Mouse (Mus musculus) E14TG2a.4 (cell line): Measurements from ENCODE around the gene Fam171a1.
"Not testable (repeated sequence)": the region's sequence is repeated elsewhere in the genome, so short reads cannot be mapped to it uniquely, and the experiment has no call there.

ENCODE experiments used
- H3K27me3 ChIP-seq: 2 replicates; pipeline ENCODE4 v1.6.1; 2014; ENCODE audit warnings: low read length, control low read depth; ENCODE audit not compliant: insufficient read depth
- H3K36me3 ChIP-seq: 2 replicates; pipeline ENCODE4 v1.6.1; 2014; ENCODE audit warnings: low read length, control low read depth; ENCODE audit not compliant: insufficient read depth
- H3K4me1 ChIP-seq: replicated peaks from 2 replicates; pipeline ENCODE4 v1.6.1; 2014; ENCODE audit warnings: low read depth, low read length, control low read depth
- H3K4me3 ChIP-seq: replicated peaks from 2 replicates; pipeline ENCODE4 v1.5.1; 2014; ENCODE audit warnings: mild to moderate bottlenecking, low read length
- H3K9me3 ChIP-seq: 2 replicates; pipeline ENCODE4 v1.6.1; 2014; ENCODE audit warnings: low read length, control low read depth
- CTCF ChIP-seq: conservative IDR thresholded peaks from 2 replicates; pipeline ENCODE4 v1.5.1; 2014; ENCODE audit warnings: low read length
- NANOG ChIP-seq: IDR thresholded peaks from 2 replicates; pipeline ENCODE4 v1.6.1; 2014; ENCODE audit warnings: borderline replicate concordance, low read length, mixed read lengths
- POU5F1 ChIP-seq: IDR thresholded peaks from 2 replicates; pipeline ENCODE4 v1.6.1; 2014; ENCODE audit warnings: low read length, borderline replicate concordance

The Fam171a1 gene

GRCm38 (mm10) chr2:3188745-3189475 is 74.9 kb downstream of the Fam171a1 start:
- TF ChIP-seq CTCF (no peak), POU5F1 (no peak), NANOG (no peak)
- no peaks in the 10 kb centered on the region for H3K9me3 ChIP-seq
- no peaks in the 10 kb centered on the region for H3K36me3 ChIP-seq
- H3K27me3 ChIP-seq: no peaks in the 10 kb centered on the region
- H3K4me3 ChIP-seq: no peak overlapping the region
- no peaks in the 10 kb centered on the region for H3K4me1 ChIP-seq

- TF ChIP-seq CTCF (no peak), NANOG (no peak), POU5F1 (no peak)
- no peaks in the 10 kb centered on the region for H3K9me3 ChIP-seq
- H3K27me3 ChIP-seq: no peaks in the 10 kb centered on the region
- no peak overlapping the region for H3K4me3 ChIP-seq
- no peaks in the 10 kb centered on the region for H3K4me1 ChIP-seq
- no peaks in the 10 kb centered on the region for H3K36me3 ChIP-seq
Observed at GRCm38 (mm10) chr2:3191149-3191548, 77.1 kb downstream of the Fam171a1 start.

- H3K4me1 ChIP-seq: no peaks in the 10 kb centered on the region
- TF ChIP-seq POU5F1: no peak
- no peaks in the 10 kb centered on the region for H3K36me3 ChIP-seq
- H3K4me3 ChIP-seq: no peak overlapping the region
- no peaks in the 10 kb centered on the region for H3K27me3 ChIP-seq
- peaks cover 5% of the 10 kb centered on the region; the same call in 1 of the 2 replicates for H3K9me3 ChIP-seq
Observed at GRCm38 (mm10) chr2:3195511-3195910, 81.5 kb downstream of the Fam171a1 start.

GRCm38 (mm10) chr2:3200422-3200821 is 86.4 kb downstream of the Fam171a1 start:
- Histone ChIP-seq H3K27me3 (no peaks in the 10 kb centered on the region), H3K9me3 (peaks cover 5% of the 10 kb centered on the region; the same call in 1 of the 2 replicates), H3K4me3 (no peak overlapping the region), H3K4me1 (no peaks in the 10 kb centered on the region), H3K36me3 (no peaks in the 10 kb centered on the region)
- TF ChIP-seq NANOG (no peak), CTCF (no peak), POU5F1 (no peak)

GRCm38 (mm10) chr2:3206975-3207642 is 93.1 kb downstream of the Fam171a1 start:
- H3K9me3 ChIP-seq: no peaks in the 10 kb centered on the region
- no peak for TF ChIP-seq CTCF
- TF ChIP-seq NANOG: no peak
- no peak for TF ChIP-seq POU5F1
- no peaks in the 10 kb centered on the region for H3K36me3 ChIP-seq
- no peak overlapping the region for H3K4me3 ChIP-seq
- peaks cover 5% of the 10 kb centered on the region for H3K4me1 ChIP-seq
- no peaks in the 10 kb centered on the region for H3K27me3 ChIP-seq

GRCm38 (mm10) chr2:3215480-3215879 is 101.5 kb downstream of the Fam171a1 start:
- Histone ChIP-seq H3K9me3 (no peaks in the 10 kb centered on the region), H3K27me3 (no peaks in the 10 kb centered on the region)
- TF ChIP-seq NANOG: no peak
- no peak for TF ChIP-seq POU5F1
- no peak for TF ChIP-seq CTCF

GRCm38 (mm10) chr2:3216617-3217016 is 102.6 kb downstream of the Fam171a1 start:
- H3K9me3 ChIP-seq: no peaks in the 10 kb centered on the region
- no peak for TF ChIP-seq POU5F1
- TF ChIP-seq CTCF: no peak
- no peak for TF ChIP-seq NANOG
- H3K4me3 ChIP-seq: no peak overlapping the region
- H3K36me3 ChIP-seq: no peaks in the 10 kb centered on the region
- no peaks in the 10 kb centered on the region for H3K27me3 ChIP-seq
- no peaks in the 10 kb centered on the region for H3K4me1 ChIP-seq

More at GRCm38 (mm10) chr2:3215480-3215879, 101.5 kb downstream of the Fam171a1 start:
- Histone ChIP-seq H3K36me3 (no peaks in the 10 kb centered on the region), H3K4me3 (no peak overlapping the region), H3K4me1 (no peaks in the 10 kb centered on the region)

GRCm38 (mm10) chr2:3217577-3217976 is 103.6 kb downstream of the Fam171a1 start:
- not testable (repeated sequence) for H3K27me3 ChIP-seq, H3K36me3 ChIP-seq, H3K9me3 ChIP-seq, H3K4me1 ChIP-seq, H3K4me3 ChIP-seq

- Histone ChIP-seq H3K36me3 (no peaks in the 10 kb centered on the region), H3K27me3 (no peaks in the 10 kb centered on the region), H3K4me3 (no peak overlapping the region), H3K4me1 (no peaks in the 10 kb centered on the region), H3K9me3 (no peaks in the 10 kb centered on the region)
- TF ChIP-seq POU5F1: no peak
- TF ChIP-seq CTCF: no peak
- no peak for TF ChIP-seq NANOG
Observed at GRCm38 (mm10) chr2:3218225-3218624, 104.2 kb downstream of the Fam171a1 start.
